Mouse (Mus musculus) cortical plate, adult 2 months (tissue): Measurements from ENCODE around the gene Sec14l2.

Experiments used
- CTCF ChIP-seq: fragments of 200-500 bp; IDR thresholded peaks from 2 replicates; pipeline ENCODE4 v1.5.1; 2011; ENCODE audit warnings: mild to moderate bottlenecking, control low read depth, low read length; ENCODE audit not compliant: insufficient read depth; ENCODE audit errors: extremely low read depth
- POLR2A ChIP-seq: fragments of 200-500 bp; IDR thresholded peaks from 2 replicates; pipeline ENCODE4 v1.6.1; 2011; ENCODE audit warnings: mild to moderate bottlenecking, low read length, control low read depth; ENCODE audit not compliant: insufficient read depth; ENCODE audit errors: extremely low read depth

DNA sequence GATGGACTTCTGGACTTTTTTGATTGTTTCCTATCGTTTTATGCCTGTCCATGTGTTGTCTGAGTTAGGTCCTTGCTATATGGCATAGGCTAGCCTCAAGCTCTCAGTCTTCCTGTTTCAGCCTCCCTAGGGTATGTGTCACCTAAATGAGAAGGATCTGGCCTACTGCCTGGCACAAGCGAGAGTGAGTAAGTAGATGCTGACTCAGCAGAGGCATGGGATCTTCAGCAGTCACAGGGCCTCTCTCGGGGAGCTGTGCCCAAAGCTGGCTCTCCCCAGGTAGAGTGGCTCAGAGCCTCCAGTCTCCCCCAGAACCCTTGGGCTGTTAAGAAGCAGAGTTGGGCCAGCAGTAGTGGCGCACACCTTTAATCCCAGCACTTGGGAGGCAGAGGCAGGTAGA, 19.1 kb upstream of the Sec14l2 start:
- TF ChIP-seq CTCF (no peak), POLR2A (no peak)
